Mouse (Mus musculus): Measurements from ENCODE around the gene Tbl1x.

- no peak for TF ChIP-seq RAD21 (IDR thresholded peaks at IDR 0.05; ENCODE audit: low read depth, low read length)
- no peak for TF ChIP-seq USF2 (conservative IDR thresholded peaks at IDR 0.05; ENCODE audit: low read depth, low read length)
- no peak for TF ChIP-seq POLR2A (IDR thresholded peaks at IDR 0.05; ENCODE audit: low read depth, low read length)
- no peak for TF ChIP-seq CHD2 (IDR thresholded peaks at IDR 0.05; ENCODE audit: low read length)
- TF ChIP-seq CTCF (conservative IDR thresholded peaks at IDR 0.05 in 1 of 2, IDR thresholded peaks at IDR 0.05 in 1 of 2; ENCODE audit: low read depth in 2 of 2, low read length in 2 of 2) = no peak
- no peak for TF ChIP-seq JUND (conservative IDR thresholded peaks at IDR 0.05; ENCODE audit: low read depth, low read length)
- TF ChIP-seq MXI1 (IDR thresholded peaks at IDR 0.05; ENCODE audit: low read depth, low read length) = no peak
- TF ChIP-seq EP300 (IDR thresholded peaks at IDR 0.05; ENCODE audit: low read length) = no peak
Measured at GRCm38 (mm10) chrX:77559199-77559881, 48.5 kb downstream of the Tbl1x start.
